Comparison of ENCODE assay signal across 8 mouse cellular contexts in genomic region chr5:45856876-45857253, GRCm38 (mm10). TPM values are rescaled to one million over a fixed set of nuclear protein-coding genes. Genes with fewer than 3 reads are reported as not detected.
DNase-seq lines count a peak whose midpoint lies in the region; ATAC-seq and TF ChIP-seq lines count a peak whose summit lies in the region.

No protein-coding gene starts in this region.

- H3K4me1 ChIP-seq in heart, embryonic 13.5 days = peaks cover 8% of the 10 kb centered on the region
- H3K4me1 ChIP-seq in ES-E14 (ENCODE audit: control insufficient read depth in 2 of 2, insufficient read depth in 2 of 2, low read length in 2 of 2, poor library complexity in 1 of 2) = no peaks in the 10 kb centered on the region; a peak in 1 of 4 replicates
- 0 out of 2 replicates have a peak, but pooled peaks cover 2% of the 10 kb centered on the region for H3K4me1 ChIP-seq in forebrain, postnatal 0 days (ENCODE audit: insufficient read depth)
- peaks cover 22% of the 10 kb centered on the region for H3K4me1 ChIP-seq in liver, embryonic 15.5 days (replicated peaks)

- peak overlapping the region; percentile 98 for H3K9ac ChIP-seq in heart, embryonic 13.5 days
- H3K9ac ChIP-seq in ES-E14 (ENCODE audit: insufficient read depth, low read depth, low read length, poor library complexity, severe bottlenecking) = peak overlapping the region; percentile 86
- peak overlapping the region; percentile 97 for H3K9ac ChIP-seq in forebrain, postnatal 0 days
- peak overlapping the region; percentile 89 for H3K9ac ChIP-seq in liver, embryonic 15.5 days

- in situ Hi-C loops in ES-E14 (cut with MboI; ENCODE audit: low sequenced_read_pairs in 2 of 2, unreplicated experiment in 2 of 2) = no loop called here

- no peaks in the 10 kb centered on the region for H3K36me3 ChIP-seq in heart, embryonic 13.5 days
- no peaks in the 10 kb centered on the region for H3K36me3 ChIP-seq in ES-E14 (ENCODE audit: control insufficient read depth, insufficient read depth, low read length, poor library complexity, severe bottlenecking)
- H3K36me3 ChIP-seq in forebrain, postnatal 0 days (ENCODE audit: insufficient read depth) = no peaks in the 10 kb centered on the region
- H3K36me3 ChIP-seq in liver, embryonic 15.5 days (replicated peaks) = no peaks in the 10 kb centered on the region

- no peaks in the 10 kb centered on the region for H3K27me3 ChIP-seq in heart, embryonic 13.5 days (replicated peaks)
- no peaks in the 10 kb centered on the region for H3K27me3 ChIP-seq in forebrain, postnatal 0 days (ENCODE audit: insufficient read depth, low read length)
- H3K27me3 ChIP-seq in liver, embryonic 15.5 days = no peaks in the 10 kb centered on the region

- H3K4me2 ChIP-seq in heart, embryonic 13.5 days = peak overlapping the region; percentile 89
- H3K4me2 ChIP-seq in forebrain, postnatal 0 days (ENCODE audit: low read depth) = peak overlapping the region; percentile 69
- peak overlapping the region; percentile 92 for H3K4me2 ChIP-seq in liver, embryonic 15.5 days

- H3K4me3 ChIP-seq in heart, embryonic 13.5 days = peak overlapping the region; percentile 94
- peak overlapping the region; percentile 86 to 97 for H3K4me3 ChIP-seq in ES-E14 (ENCODE audit: insufficient read depth in 1 of 2, low read depth in 1 of 2, low read length in 2 of 2, poor library complexity in 1 of 2, severe bottlenecking in 1 of 2)
- H3K4me3 ChIP-seq in forebrain, postnatal 0 days (ENCODE audit: low read depth, low read length) = peak overlapping the region; percentile 74
- H3K4me3 ChIP-seq in liver, embryonic 15.5 days (replicated peaks) = peak overlapping the region; percentile 89

- 1% methylated on average over 32 of the region's 56 CpGs for WGBS in heart, embryonic 13.5 days
- WGBS in forebrain, postnatal 0 days = 0% methylated on average over 33 of the region's 56 CpGs
- WGBS in liver, embryonic 15.5 days (ENCODE audit: insufficient replicate concordance) = under 1% methylated on average over 49 of the region's 56 CpGs

- H3K9me3 ChIP-seq in heart, embryonic 13.5 days = no peaks in the 10 kb centered on the region
- no peaks in the 10 kb centered on the region for H3K9me3 ChIP-seq in ES-E14 (ENCODE audit: control insufficient read depth, insufficient read depth, low read depth, low read length)
- H3K9me3 ChIP-seq in forebrain, postnatal 0 days (ENCODE audit: low read length) = no peaks in the 10 kb centered on the region
- H3K9me3 ChIP-seq in liver, embryonic 15.5 days (replicated peaks) = no peaks in the 10 kb centered on the region

- TF ChIP-seq CTCF in forebrain, postnatal 0 days (IDR thresholded peaks at IDR 0.05; ENCODE audit: low read depth) = no peak

- DNase-seq in heart, adult 11 months = no peak
- DNase-seq in ES-E14 (ENCODE audit: low read depth, low spot score) = no peak
- no peak for DNase-seq in forebrain, postnatal 0 days
- DNase-seq in retina, postnatal 1 day = no peak
- DNase-seq in kidney, adult 11 months = no peak
- no peak for DNase-seq in cerebellum, postnatal 4 days (ENCODE audit: low spot score in 2 of 2)

- H3K27ac ChIP-seq in heart, embryonic 13.5 days (replicated peaks) = peak overlapping the region; percentile 99
- peak overlapping the region; percentile 55; the same call in 1 of the 2 replicates for H3K27ac ChIP-seq in ES-E14 (ENCODE audit: insufficient read depth, low read depth, low read length, poor library complexity, severe bottlenecking)
- peak overlapping the region; percentile 97 for H3K27ac ChIP-seq in forebrain, postnatal 0 days (ENCODE audit: low read depth, low read length)
- H3K27ac ChIP-seq in liver, embryonic 15.5 days (replicated peaks) = peak overlapping the region; percentile 91

- 0 out of 2 replicates have a peak, but pooled peaks have one; percentile 1 for ATAC-seq in heart, embryonic 13.5 days (ENCODE audit: extremely low read depth, insufficient number of reproducible peaks, low FRiP score, low TSS enrichment)
- peak; percentile 1; the same call in 1 of the 2 replicates for ATAC-seq in forebrain, postnatal 0 days
- ATAC-seq in liver, embryonic 15.5 days (ENCODE audit: insufficient read depth) = no peak

TF ChIP-seq in ES-E14, 5 proteins besides CTCF, POLR2A, EP300 and RAD21:
- TF ChIP-seq ZNF384 (IDR thresholded peaks at IDR 0.05; ENCODE audit: low read depth, low read length) (no peak), CHD2 (IDR thresholded peaks at IDR 0.05; ENCODE audit: low read depth, low read length) (no peak), ZC3H11A (IDR thresholded peaks at IDR 0.05; ENCODE audit: borderline replicate concordance, low read depth, low read length) (no peak), MAFK (IDR thresholded peaks at IDR 0.05; ENCODE audit: insufficient read depth, low read depth, low read length) (no peak), HCFC1 (IDR thresholded peaks at IDR 0.05; ENCODE audit: borderline replicate concordance, insufficient read depth, low read length) (0 out of 2 replicates have a peak, but pooled peaks have one; percentile 4)

RNA-seq across cellular contexts. Expression of gene Lcorl, which starts 0.6 kb away (rescaled TPM):
- 16.4 and 16.5 TPM in 2 replicates for polyA plus RNA-seq in heart, embryonic 13.5 days (2015; fragmentation: Nextera tagmentation; extraction: Ambion mirVana)
- 11.0 and 13.5 TPM in 2 replicates for total RNA-seq in ES-E14 (2012; rRNA removed)
- 73.0 and 81.4 TPM in 2 replicates for total RNA-seq in forebrain, postnatal 0 days (2014; rRNA removed)
- 39.5 and 60.4 TPM in 2 replicates for polyA plus RNA-seq in forebrain, postnatal 0 days (2015; fragmentation: Nextera tagmentation; extraction: Ambion mirVana)
- polyA plus RNA-seq in liver, embryonic 15.5 days (2015; fragmentation: Nextera tagmentation; extraction: Ambion mirVana) = 6.6 and 7.0 TPM in 2 replicates
